Mouse (Mus musculus): ENCODE results near the gene Zfp958. TPM values are rescaled to one million over a fixed set of nuclear protein-coding genes. Genes with fewer than 3 reads are reported as not detected.

The Zfp958 gene
- 0.89 TPM in 1 of 2 replicates, not detected in the other for polyA plus RNA-seq (2012; ENCODE audit: low replicate concordance)

DNA sequence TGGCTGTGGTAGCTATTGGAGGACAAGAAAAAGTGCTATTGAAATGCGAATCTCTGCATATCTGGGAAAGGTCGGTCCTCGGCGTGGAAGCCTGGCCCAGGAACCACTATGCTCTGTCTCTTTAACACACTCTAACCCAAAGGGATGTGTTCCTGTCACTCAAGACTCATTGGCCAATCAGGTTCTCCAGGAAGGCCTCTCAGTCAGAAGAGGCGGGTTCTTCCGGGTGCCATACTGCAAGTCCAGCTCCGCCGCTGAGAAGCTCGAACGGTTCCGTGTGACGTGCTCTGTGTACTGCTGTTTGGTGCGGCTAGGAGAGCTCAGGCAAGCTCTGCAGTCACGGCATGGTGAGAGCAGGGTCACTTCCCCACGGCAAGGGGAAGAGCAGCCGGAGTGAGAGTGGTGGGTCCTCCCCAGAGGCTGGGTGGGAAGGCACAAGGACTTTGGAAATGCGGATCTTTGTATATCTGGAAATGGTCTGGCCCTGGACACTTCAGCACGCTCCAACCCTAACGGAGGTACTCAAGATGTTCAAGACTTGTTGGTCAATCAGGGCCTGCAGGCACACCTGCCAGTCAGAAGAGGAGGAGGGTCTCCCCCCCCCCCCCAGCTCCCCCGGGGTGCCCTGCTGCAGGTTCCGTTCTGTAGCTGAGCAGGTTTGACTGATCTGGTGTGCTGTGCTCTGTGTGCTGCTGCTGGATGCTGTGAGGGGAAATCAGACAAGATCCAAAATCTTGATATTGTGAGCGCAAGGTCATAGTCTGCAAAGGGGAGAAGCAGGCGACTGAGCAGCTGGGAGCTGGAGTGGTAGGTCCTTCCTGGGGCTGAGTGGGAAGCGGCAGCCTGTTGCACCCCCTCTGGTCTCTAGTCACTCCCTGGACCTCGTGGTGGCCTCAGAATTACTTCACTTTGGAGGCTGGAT is at the start of gene Zfp958:
Gene Zfp958 (plus strand): TSS at position 236 of the 922 bp plus-strand sequence.

Other genes with a start within 250 kb of the Zfp958 start
- gene Cers4, start 120.1 kb upstream of the Zfp958 start, polyA plus RNA-seq (2012; ENCODE audit: low replicate concordance): 0.03 and 0.57 TPM in 2 replicates
- gene Shcbp1, start 166.4 kb downstream of the Zfp958 start, polyA plus RNA-seq (2012; ENCODE audit: low replicate concordance): 0.10 and 2.4 TPM in 2 replicates